Mouse (Mus musculus): ENCODE data around the gene Adgrd1. TPM values are rescaled to one million over a fixed set of nuclear protein-coding genes. Genes with fewer than 3 reads are reported as not detected.

The Adgrd1 gene
- polyA plus RNA-seq, 1 experiment from 2014 or later, result 1.6 TPM

DNA sequence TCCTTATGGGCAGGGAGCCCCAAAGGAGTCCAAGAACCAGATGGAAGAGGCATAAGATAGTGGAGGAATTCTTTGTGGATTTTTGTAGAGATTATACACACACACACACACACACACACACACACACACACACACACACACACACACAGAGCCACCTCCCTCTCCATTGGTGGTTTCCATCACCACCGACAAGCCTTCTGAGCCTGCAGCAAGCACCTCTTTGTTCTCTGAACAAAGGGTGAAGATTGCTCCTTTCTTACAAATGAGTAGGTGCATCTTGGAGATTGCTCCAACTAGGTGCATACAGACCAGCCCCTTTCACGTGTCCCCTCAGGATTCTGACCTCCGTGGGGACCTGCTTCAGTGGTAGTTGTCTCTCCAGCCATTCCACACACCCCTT is 79.4 kb downstream of the Adgrd1 start:
- H3K9me3 ChIP-seq (ENCODE audit: control insufficient read depth, low read length), result no peaks in the 10 kb centered on the region
- no peak overlapping the region for H3K9ac ChIP-seq (ENCODE audit: low read length)
- H3K4me1 ChIP-seq (ENCODE audit: control insufficient read depth in 2 of 2, insufficient read depth in 2 of 2, low read length in 2 of 2), result peaks cover 0 to 3% of the 10 kb centered on the region in 2 experiments; a peak in 1 of 4 replicates
- no peak for ATAC-seq (ENCODE audit: insufficient number of reproducible peaks, insufficient read depth, low FRiP score, low read depth)
- H3K27ac ChIP-seq (replicated peaks in 1 of 2; ENCODE audit: control insufficient read depth in 1 of 2, insufficient read depth in 1 of 2, low read depth in 2 of 2, low read length in 2 of 2), result no peak overlapping the region
- H3K4me3 ChIP-seq (ENCODE audit: control insufficient read depth in 1 of 2, insufficient read depth in 1 of 2, low read depth in 1 of 2, low read length in 2 of 2), result no peak overlapping the region
- peaks cover 7% of the 10 kb centered on the region; the same call in 1 of the 2 replicates for H3K27me3 ChIP-seq (ENCODE audit: control insufficient read depth, insufficient read depth, low read length)
- no peaks in the 10 kb centered on the region for H3K36me3 ChIP-seq (ENCODE audit: control insufficient read depth, insufficient read depth, low read length)
- H3K4me2 ChIP-seq (ENCODE audit: low read length), result no peak overlapping the region
- WGBS, result 35% methylated on average over 3 of the region's 3 CpGs

DNA sequence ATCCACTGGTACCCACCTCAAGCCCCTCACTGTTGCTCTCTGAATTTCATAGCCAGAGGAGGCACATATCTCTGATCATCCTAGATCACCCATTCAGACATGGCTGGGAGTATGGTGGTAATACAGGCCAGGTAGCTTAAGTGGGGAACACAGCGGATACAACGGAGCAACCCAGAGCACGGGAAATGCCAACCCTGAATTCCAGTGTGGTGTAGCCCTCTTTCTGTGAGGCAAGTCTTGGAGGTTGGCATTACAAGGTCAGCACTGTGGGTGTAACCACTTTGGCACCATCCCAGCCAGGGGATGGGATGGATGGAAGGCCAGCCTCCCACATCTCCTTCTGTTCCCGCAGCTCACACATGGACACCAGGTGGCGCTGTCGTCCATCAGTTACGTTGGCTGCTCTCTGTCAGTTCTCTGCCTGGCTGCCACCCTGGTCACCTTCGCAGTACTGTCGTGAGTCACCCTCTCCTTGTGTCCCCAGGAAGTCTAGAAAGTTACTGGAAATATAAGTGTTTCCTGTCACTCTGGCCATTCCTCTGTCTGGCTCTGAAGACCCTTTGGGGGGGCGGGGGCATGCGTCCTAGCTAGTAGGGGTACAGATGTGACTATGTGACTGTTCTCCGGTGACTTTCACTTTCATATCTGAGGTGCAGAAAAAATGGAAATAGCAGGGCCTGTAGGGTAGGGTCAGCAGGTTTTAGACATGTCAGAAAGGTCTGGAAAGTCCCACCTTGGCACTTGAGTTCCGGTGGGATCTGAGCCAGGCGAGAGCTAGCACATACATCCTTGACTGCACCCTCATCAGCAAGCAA is 81.4 kb downstream of the Adgrd1 start:
- Histone ChIP-seq H3K4me3 (ENCODE audit: control insufficient read depth in 1 of 2, insufficient read depth in 1 of 2, low read depth in 1 of 2, low read length in 2 of 2) (no peak overlapping the region; a peak in 1 of 4 replicates), H3K27ac (replicated peaks in 1 of 2; ENCODE audit: control insufficient read depth in 1 of 2, insufficient read depth in 1 of 2, low read depth in 2 of 2, low read length in 2 of 2) (no peak overlapping the region), H3K9me3 (ENCODE audit: control insufficient read depth, low read length) (no peaks in the 10 kb centered on the region), H3K4me2 (ENCODE audit: low read length) (peak overlapping the region; percentile 43), H3K4me1 (ENCODE audit: control insufficient read depth in 2 of 2, insufficient read depth in 2 of 2, low read length in 2 of 2) (peaks cover 0 to 3% of the 10 kb centered on the region in 2 experiments; a peak in 3 of 4 replicates), H3K36me3 (ENCODE audit: control insufficient read depth, insufficient read depth, low read length) (no peaks in the 10 kb centered on the region), H3K27me3 (ENCODE audit: control insufficient read depth, insufficient read depth, low read length) (peaks cover 7% of the 10 kb centered on the region; the same call in 1 of the 2 replicates), H3K9ac (ENCODE audit: low read length) (no peak overlapping the region)
- 47% methylated on average over 14 of the region's 14 CpGs for WGBS
- ATAC-seq (ENCODE audit: insufficient number of reproducible peaks, insufficient read depth, low FRiP score, low read depth), result peak; percentile 32; the same call in 1 of the 2 replicates

DNA sequence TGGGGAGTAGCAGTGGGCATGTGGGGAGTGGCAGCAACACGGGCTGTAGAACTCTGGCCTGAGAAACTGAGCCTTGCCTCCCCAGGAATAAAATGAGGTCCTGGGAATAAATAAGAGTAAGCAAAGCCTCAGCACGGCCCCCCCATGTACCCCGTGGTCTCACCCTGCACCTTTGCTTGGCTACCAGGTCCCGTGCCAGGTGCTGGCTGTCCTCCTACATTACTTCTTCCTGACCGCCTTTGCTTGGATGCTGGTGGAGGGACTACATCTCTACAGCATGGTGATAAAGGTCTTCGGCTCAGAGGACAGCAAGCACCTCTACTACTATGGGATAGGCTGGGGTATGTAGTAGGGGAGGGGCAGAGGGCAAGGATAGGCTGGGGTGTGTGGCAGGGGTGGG is 82.8 kb downstream of the Adgrd1 start:
- no peak overlapping the region for H3K4me3 ChIP-seq (ENCODE audit: control insufficient read depth in 1 of 2, insufficient read depth in 1 of 2, low read depth in 1 of 2, low read length in 2 of 2)
- peaks cover 7% of the 10 kb centered on the region; the same call in 1 of the 2 replicates for H3K27me3 ChIP-seq (ENCODE audit: control insufficient read depth, insufficient read depth, low read length)
- no peaks in the 10 kb centered on the region for H3K9me3 ChIP-seq (ENCODE audit: control insufficient read depth, low read length)
- 82% methylated on average over 6 of the region's 6 CpGs for WGBS
- H3K27ac ChIP-seq (replicated peaks in 1 of 2; ENCODE audit: control insufficient read depth in 1 of 2, insufficient read depth in 1 of 2, low read depth in 2 of 2, low read length in 2 of 2), result no peak overlapping the region
- no peak overlapping the region for H3K9ac ChIP-seq (ENCODE audit: low read length)
- H3K4me1 ChIP-seq (ENCODE audit: control insufficient read depth in 2 of 2, insufficient read depth in 2 of 2, low read length in 2 of 2), result peaks cover 0 to 3% of the 10 kb centered on the region in 2 experiments; a peak in 3 of 4 replicates
- no peak for ATAC-seq (ENCODE audit: insufficient number of reproducible peaks, insufficient read depth, low FRiP score, low read depth)
- H3K4me2 ChIP-seq (ENCODE audit: low read length), result no peak overlapping the region
- H3K36me3 ChIP-seq (ENCODE audit: control insufficient read depth, insufficient read depth, low read length), result no peaks in the 10 kb centered on the region

DNA sequence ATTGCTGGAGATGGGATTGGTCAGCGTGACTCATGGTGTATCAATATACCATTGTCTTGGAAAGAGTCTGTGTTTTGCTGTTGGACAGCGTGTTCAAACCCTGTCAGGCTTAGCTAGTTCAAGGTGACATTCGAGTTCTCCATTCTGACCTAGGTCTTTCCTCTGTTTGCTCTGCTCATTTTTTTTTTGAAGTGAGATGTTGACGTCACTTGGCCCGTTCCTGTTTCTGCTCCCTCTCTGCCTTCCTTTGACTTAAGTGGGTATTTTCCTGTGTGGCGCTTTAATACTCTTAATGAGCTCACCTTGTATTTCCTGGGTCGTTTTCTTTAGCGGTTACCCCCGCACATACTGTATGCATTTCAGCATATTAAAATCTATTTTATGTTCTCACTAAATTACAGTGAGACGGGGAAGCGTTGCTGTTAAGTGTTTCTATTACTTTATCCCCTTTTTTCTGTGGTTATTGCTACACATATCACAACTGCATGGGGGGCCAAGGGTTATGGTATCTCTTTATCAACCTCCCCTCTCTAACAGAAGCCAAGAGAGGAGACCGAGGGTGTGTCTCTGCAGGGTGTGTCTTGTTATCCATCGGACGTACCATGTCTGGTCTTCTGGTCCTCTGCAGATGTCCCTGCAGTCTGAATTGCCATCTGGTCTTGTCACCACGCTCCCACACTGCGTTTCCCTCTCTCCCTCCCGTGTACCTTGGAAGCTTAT is 83.6 kb downstream of the Adgrd1 start:
- Histone ChIP-seq H3K4me3 (ENCODE audit: control insufficient read depth in 1 of 2, insufficient read depth in 1 of 2, low read depth in 1 of 2, low read length in 2 of 2) (no peak overlapping the region), H3K4me2 (ENCODE audit: low read length) (no peak overlapping the region), H3K36me3 (ENCODE audit: control insufficient read depth, insufficient read depth, low read length) (no peaks in the 10 kb centered on the region), H3K9me3 (ENCODE audit: control insufficient read depth, low read length) (no peaks in the 10 kb centered on the region), H3K9ac (ENCODE audit: low read length) (no peak overlapping the region), H3K27ac (replicated peaks in 1 of 2; ENCODE audit: control insufficient read depth in 1 of 2, insufficient read depth in 1 of 2, low read depth in 2 of 2, low read length in 2 of 2) (no peak overlapping the region), H3K4me1 (ENCODE audit: control insufficient read depth in 2 of 2, insufficient read depth in 2 of 2, low read length in 2 of 2) (peaks cover 0 to 3% of the 10 kb centered on the region in 2 experiments; a peak in 3 of 4 replicates), H3K27me3 (ENCODE audit: control insufficient read depth, insufficient read depth, low read length) (peaks cover 7% of the 10 kb centered on the region; the same call in 1 of the 2 replicates)
- no peak for ATAC-seq (ENCODE audit: insufficient number of reproducible peaks, insufficient read depth, low FRiP score, low read depth)
- whole genome bisulfite sequencing, result 78% methylated on average over 17 of the region's 17 CpGs

DNA sequence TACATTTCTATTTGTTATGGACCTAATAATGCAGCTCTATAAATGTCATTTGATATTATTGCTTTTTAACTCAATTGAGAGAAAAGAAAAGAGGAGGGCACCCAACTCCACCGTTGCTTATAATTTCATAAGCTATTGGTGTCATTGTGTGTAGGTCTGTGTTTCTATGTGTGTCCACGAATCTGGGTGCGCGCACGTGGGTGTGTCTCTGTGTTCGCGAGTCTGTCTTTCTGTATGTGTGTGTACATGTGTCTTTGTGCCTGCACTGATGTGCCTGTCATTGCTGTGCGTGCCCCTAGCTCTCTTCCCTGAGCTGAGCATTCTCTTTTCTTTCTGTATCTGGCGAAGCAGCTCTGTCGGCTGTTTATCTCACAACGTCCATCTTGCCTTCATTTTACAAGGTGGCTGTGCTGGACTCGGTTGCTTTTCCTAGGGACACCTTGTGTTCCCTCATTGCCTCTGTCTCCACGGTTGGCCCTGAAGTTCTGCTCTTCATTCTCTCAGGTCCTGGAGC is 84.2 kb downstream of the Adgrd1 start:
- no peak overlapping the region for H3K4me2 ChIP-seq (ENCODE audit: low read length)
- H3K27me3 ChIP-seq (ENCODE audit: control insufficient read depth, insufficient read depth, low read length), result peaks cover 7% of the 10 kb centered on the region; the same call in 1 of the 2 replicates
- no peak for ATAC-seq (ENCODE audit: insufficient number of reproducible peaks, insufficient read depth, low FRiP score, low read depth)
- no peak overlapping the region for H3K4me3 ChIP-seq (ENCODE audit: control insufficient read depth in 1 of 2, insufficient read depth in 1 of 2, low read depth in 1 of 2, low read length in 2 of 2)
- no peaks in the 10 kb centered on the region for H3K9me3 ChIP-seq (ENCODE audit: control insufficient read depth, low read length)
- H3K4me1 ChIP-seq (ENCODE audit: control insufficient read depth in 2 of 2, insufficient read depth in 2 of 2, low read length in 2 of 2), result peaks cover 0 to 3% of the 10 kb centered on the region in 2 experiments; a peak in 3 of 4 replicates
- 64% methylated on average over 13 of the region's 13 CpGs for WGBS
- no peak overlapping the region for H3K27ac ChIP-seq (replicated peaks in 1 of 2; ENCODE audit: control insufficient read depth in 1 of 2, insufficient read depth in 1 of 2, low read depth in 2 of 2, low read length in 2 of 2)
- H3K36me3 ChIP-seq (ENCODE audit: control insufficient read depth, insufficient read depth, low read length), result no peaks in the 10 kb centered on the region
- no peak overlapping the region for H3K9ac ChIP-seq (ENCODE audit: low read length)

DNA sequence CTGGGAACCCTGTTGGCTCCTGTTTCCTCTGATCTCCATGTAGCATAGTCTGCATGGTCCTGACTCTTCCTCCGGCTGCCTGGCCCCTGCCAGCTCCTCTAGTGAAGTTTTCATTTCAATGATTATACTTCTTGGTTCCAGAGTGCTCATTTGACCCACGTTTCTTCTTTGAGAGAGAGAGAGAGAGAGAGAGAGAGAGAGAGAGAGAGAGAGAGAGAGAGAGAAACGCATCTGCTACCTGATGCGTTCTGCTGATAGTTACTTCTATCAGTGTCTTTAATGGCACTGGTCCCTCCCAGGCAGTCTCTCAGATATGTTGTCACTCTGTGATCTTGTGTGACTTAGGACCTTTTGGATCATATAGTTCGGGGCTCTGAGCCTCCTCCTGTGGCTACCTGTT is 84.9 kb downstream of the Adgrd1 start:
- ATAC-seq (ENCODE audit: insufficient number of reproducible peaks, insufficient read depth, low FRiP score, low read depth), result no peak
- H3K9me3 ChIP-seq (ENCODE audit: control insufficient read depth, low read length), result no peaks in the 10 kb centered on the region
- no peak overlapping the region for H3K4me2 ChIP-seq (ENCODE audit: low read length)
- peaks cover 0 to 3% of the 10 kb centered on the region in 2 experiments; a peak in 3 of 4 replicates for H3K4me1 ChIP-seq (ENCODE audit: control insufficient read depth in 2 of 2, insufficient read depth in 2 of 2, low read length in 2 of 2)
- H3K27ac ChIP-seq (replicated peaks in 1 of 2; ENCODE audit: control insufficient read depth in 1 of 2, insufficient read depth in 1 of 2, low read depth in 2 of 2, low read length in 2 of 2), result no peak overlapping the region
- H3K27me3 ChIP-seq (ENCODE audit: control insufficient read depth, insufficient read depth, low read length), result peaks cover 4% of the 10 kb centered on the region; the same call in 1 of the 2 replicates
- 55% methylated on average over 5 of the region's 5 CpGs for WGBS
- H3K36me3 ChIP-seq (ENCODE audit: control insufficient read depth, insufficient read depth, low read length), result no peaks in the 10 kb centered on the region
- H3K4me3 ChIP-seq (ENCODE audit: control insufficient read depth in 1 of 2, insufficient read depth in 1 of 2, low read depth in 1 of 2, low read length in 2 of 2), result no peak overlapping the region
- no peak overlapping the region for H3K9ac ChIP-seq (ENCODE audit: low read length)

DNA sequence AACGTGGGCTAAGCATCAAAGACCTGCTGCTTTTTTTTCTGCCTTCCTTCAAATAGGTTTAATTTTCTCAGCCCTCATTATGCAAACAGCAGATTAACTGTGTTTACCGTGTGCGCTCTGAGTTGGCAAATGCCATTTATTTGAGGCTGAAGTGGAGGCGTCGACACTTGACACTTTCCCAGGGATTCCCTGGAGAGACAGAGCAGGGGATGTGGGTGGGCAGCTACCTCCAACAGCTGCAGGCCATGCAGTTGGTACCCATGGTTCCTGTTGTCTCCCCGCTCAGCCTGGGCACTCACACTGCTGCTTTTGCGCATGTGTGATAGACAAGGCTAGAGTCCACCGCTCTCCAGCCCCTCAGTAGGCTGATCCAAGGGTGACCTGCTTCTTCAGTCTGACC is 86.0 kb downstream of the Adgrd1 start:
- H3K4me3 ChIP-seq (ENCODE audit: control insufficient read depth in 1 of 2, insufficient read depth in 1 of 2, low read depth in 1 of 2, low read length in 2 of 2), result no peak overlapping the region
- H3K9ac ChIP-seq (ENCODE audit: low read length), result no peak overlapping the region
- ATAC-seq (ENCODE audit: insufficient number of reproducible peaks, insufficient read depth, low FRiP score, low read depth), result no peak
- H3K9me3 ChIP-seq (ENCODE audit: control insufficient read depth, low read length), result no peaks in the 10 kb centered on the region
- no peak overlapping the region for H3K27ac ChIP-seq (replicated peaks in 1 of 2; ENCODE audit: control insufficient read depth in 1 of 2, insufficient read depth in 1 of 2, low read depth in 2 of 2, low read length in 2 of 2)
- peaks cover 0 to 3% of the 10 kb centered on the region in 2 experiments; a peak in 3 of 4 replicates for H3K4me1 ChIP-seq (ENCODE audit: control insufficient read depth in 2 of 2, insufficient read depth in 2 of 2, low read length in 2 of 2)
- WGBS, result 54% methylated on average over 8 of the region's 8 CpGs
- no peaks in the 10 kb centered on the region for H3K27me3 ChIP-seq (ENCODE audit: control insufficient read depth, insufficient read depth, low read length)
- H3K36me3 ChIP-seq (ENCODE audit: control insufficient read depth, insufficient read depth, low read length), result no peaks in the 10 kb centered on the region
- H3K4me2 ChIP-seq (ENCODE audit: low read length), result no peak overlapping the region
